Mouse (Mus musculus) heart, embryonic 14.5 days (tissue): Measurements from ENCODE around the gene Mki67. TPM values are rescaled to one million over a fixed set of nuclear protein-coding genes. Genes with fewer than 3 reads are reported as not detected.

Experiments used
- polyA plus RNA-seq: library from polyadenylated mRNA; unstranded; fragments of >200 nt; fragmentation: Nextera tagmentation; extraction: Ambion mirVana; gene quantifications from 2 replicates; pipeline ENCODE4 v1.2.1, GENCODE M21; 2014

Mki67 gene
- polyA plus RNA-seq, 1 experiment from 2014 or later, result 32.0 TPM

Other genes with a start within 250 kb of the Mki67 start
- not detected in 2 replicates for gene Clrn3, start 187.7 kb downstream of the Mki67 start, polyA plus RNA-seq
- 3.1 and 3.2 TPM in 2 replicates for gene Ptpre, start 178.9 kb downstream of the Mki67 start, polyA plus RNA-seq